Mouse (Mus musculus) liver, postnatal 0 days (tissue): ENCODE measurements around the gene A730071L15Rik. TPM values are rescaled to one million over a fixed set of nuclear protein-coding genes. Genes with fewer than 3 reads are reported as not detected.

Experiments
- ATAC-seq: fragments of 200-750 bp; cut with Nextera tagmentation; 2 replicates; pipeline ENCODE4 v1.8.0; 2017; ENCODE audit warnings: mild to moderate bottlenecking, moderate library complexity
- DNase-seq: peaks from one replicate; pipeline ENCODE4 v3.0.0-alpha.2; 2016
- H3K27ac ChIP-seq: fragments of 300-500 bp; sonication (generic); 2 replicates; pipeline ENCODE4 v1.5.1; 2014; ENCODE audit warnings: antibody characterized with exemption, moderate library complexity, mild to moderate bottlenecking, low read depth
- H3K27me3 ChIP-seq: fragments of 300-500 bp; sonication (generic); 2 replicates; pipeline ENCODE4 v1.6.1; 2014; ENCODE audit warnings: low read length, control low read depth, mixed read lengths; ENCODE audit not compliant: insufficient read depth
- H3K36me3 ChIP-seq: fragments of 300-500 bp; sonication (generic); replicated peaks from 2 replicates; pipeline ENCODE4 v1.6.1; 2014; ENCODE audit warnings: mild to moderate bottlenecking, control low read depth, low read length, moderate library complexity, mixed read lengths; ENCODE audit not compliant: insufficient read depth
- H3K4me1 ChIP-seq: fragments of 300-500 bp; sonication (generic); 2 replicates; pipeline ENCODE4 v1.6.1; 2014; ENCODE audit warnings: antibody characterized with exemption, mild to moderate bottlenecking, control low read depth; ENCODE audit not compliant: insufficient read depth
- H3K4me2 ChIP-seq: fragments of 300-500 bp; sonication (generic); 2 replicates; pipeline ENCODE4 v1.6.1; 2014; ENCODE audit warnings: low read depth, mild to moderate bottlenecking, low read length, moderate library complexity, mixed read lengths
- H3K4me3 ChIP-seq: fragments of 300-500 bp; sonication (generic); 2 replicates; pipeline ENCODE4 v1.5.1; 2014; ENCODE audit warnings: low read depth, low read length
- H3K9ac ChIP-seq: fragments of 300-500 bp; sonication (generic); replicated peaks from 2 replicates; pipeline ENCODE4 v1.6.1; 2014; ENCODE audit warnings: mild to moderate bottlenecking, moderate library complexity
- H3K9me3 ChIP-seq: fragments of 300-500 bp; sonication (generic); 2 replicates; pipeline ENCODE4 v1.6.1; 2016; ENCODE audit warnings: mild to moderate bottlenecking, control low read depth, low read length, mixed read lengths
- CTCF ChIP-seq: sonication (generic); IDR thresholded peaks from 2 replicates; pipeline ENCODE4 v1.5.1; 2016; ENCODE audit warnings: antibody characterized with exemption, low read depth
- EP300 ChIP-seq: IDR thresholded peaks from 2 replicates; pipeline ENCODE4 v1.6.1; 2016; ENCODE audit warnings: antibody characterized with exemption, low read depth, mild to moderate bottlenecking
- WGBS: fragments of 180-500 bp; shearing (Covaris S2); extraction: QIAGEN DNeasy Blood & Tissue Kit; methylation state at CpG from one replicate; pipeline ENCODE4 v1.1.7; 2014; ENCODE audit not compliant: insufficient replicate concordance; 5-methylcytosine and 5-hydroxymethylcytosine counted together
- polyA plus RNA-seq: library from polyadenylated mRNA; unstranded; fragments of >200 nt; fragmentation: Nextera tagmentation; extraction: Ambion mirVana; gene quantifications from 2 replicates; pipeline ENCODE4 v1.2.1, GENCODE M21; 2015

The A730071L15Rik gene
- polyA plus RNA-seq, 1 experiment from 2014 or later = 0.31 TPM

GRCm38 (mm10) chr11:6187878-6188277 is 12.0 kb upstream of the A730071L15Rik start:
- DNase-seq = peak; percentile 85
- TF ChIP-seq CTCF = peak; percentile 97
- TF ChIP-seq EP300 = no peak
- peak; percentile 73 for ATAC-seq
- H3K36me3 ChIP-seq = peaks cover 18% of the 10 kb centered on the region
- no peak overlapping the region for H3K27ac ChIP-seq
- H3K27me3 ChIP-seq = no peaks in the 10 kb centered on the region
- H3K9ac ChIP-seq = no peak overlapping the region
- H3K4me3 ChIP-seq = no peak overlapping the region
- WGBS = 4% methylated on average over 2 of the region's 2 CpGs
- no peak overlapping the region for H3K4me2 ChIP-seq
- H3K9me3 ChIP-seq = no peaks in the 10 kb centered on the region
- H3K4me1 ChIP-seq = peaks cover 8% of the 10 kb centered on the region

GRCm38 (mm10) chr11:6196780-6197179 is 3.0 kb upstream of the A730071L15Rik start:
- WGBS = 65% methylated on average over 8 of the region's 8 CpGs
- no peak for DNase-seq
- H3K36me3 ChIP-seq = peaks cover 15% of the 10 kb centered on the region
- TF ChIP-seq EP300 = no peak
- H3K9me3 ChIP-seq = no peaks in the 10 kb centered on the region
- no peak overlapping the region for H3K4me2 ChIP-seq
- H3K4me3 ChIP-seq = no peak overlapping the region
- ATAC-seq = no peak
- H3K9ac ChIP-seq = no peak overlapping the region
- H3K27ac ChIP-seq = no peak overlapping the region
- peaks cover 18% of the 10 kb centered on the region for H3K4me1 ChIP-seq
- no peaks in the 10 kb centered on the region for H3K27me3 ChIP-seq

GRCm38 (mm10) chr11:6198449-6198848 is 1.4 kb upstream of the A730071L15Rik start:
- peak overlapping the region; percentile 96 for H3K4me2 ChIP-seq
- DNase-seq (no peak), ATAC-seq (no peak)
- TF ChIP-seq EP300 (no peak), CTCF (no peak)
- no peaks in the 10 kb centered on the region for H3K9me3 ChIP-seq
- peaks cover 18% of the 10 kb centered on the region for H3K4me1 ChIP-seq
- H3K27me3 ChIP-seq = no peaks in the 10 kb centered on the region
- 56% methylated on average over 4 of the region's 4 CpGs for WGBS
- H3K36me3 ChIP-seq = 0 out of 2 replicates have a peak, but pooled peaks cover 3% of the 10 kb centered on the region
- peak overlapping the region; percentile 22; the same call in 1 of the 2 replicates for H3K9ac ChIP-seq
- H3K27ac ChIP-seq = no peak overlapping the region
- peak overlapping the region; percentile 98; the same call in 1 of the 2 replicates for H3K4me3 ChIP-seq

GRCm38 (mm10) chr11:6200087-6200569 is 299 bp downstream of the A730071L15Rik start, which contains the start of gene Nudcd3:
Nudcd3 (minus strand) TSS chr11:6200415.
- Histone ChIP-seq H3K9ac (peak within 1 kb of the TSS; percentile 93), H3K4me1 (peaks cover 18% of the 10 kb centered on the region), H3K4me3 (peak within 1 kb of the TSS; percentile 98), H3K27ac (peak within 1 kb of the TSS; percentile 92), H3K4me2 (peak within 1 kb of the TSS; percentile 96), H3K36me3 (0 out of 2 replicates have a peak, but pooled peaks cover 3% of the 10 kb centered on the region), H3K9me3 (no peaks in the 10 kb centered on the region), H3K27me3 (no peaks in the 10 kb centered on the region)
- ATAC-seq (peak; percentile 99), DNase-seq (peak; percentile 91)
- WGBS = under 1% methylated on average over 39 of the region's 39 CpGs
- TF ChIP-seq CTCF (no peak), EP300 (peak; percentile 45; the same call in 1 of the 2 replicates)

- H3K9me3 ChIP-seq = no peaks in the 10 kb centered on the region
- peak overlapping the region; percentile 98 for H3K4me3 ChIP-seq
- WGBS = 23% methylated on average over 9 of the region's 9 CpGs
- H3K36me3 ChIP-seq = 0 out of 2 replicates have a peak, but pooled peaks cover 3% of the 10 kb centered on the region
- no peaks in the 10 kb centered on the region for H3K27me3 ChIP-seq
- TF ChIP-seq EP300 (no peak), CTCF (no peak)
- peak overlapping the region; percentile 96 for H3K4me2 ChIP-seq
- DNase-seq = no peak
- no peak for ATAC-seq
- peaks cover 18% of the 10 kb centered on the region for H3K4me1 ChIP-seq
- 0 out of 2 replicates have a peak overlapping the region, but pooled peaks have one; percentile 92 for H3K27ac ChIP-seq
- no peak overlapping the region; the same call in 1 of the 2 replicates for H3K9ac ChIP-seq
These were observed 741 bp downstream of the A730071L15Rik start for GRCm38 (mm10) chr11:6200570-6200969.

GRCm38 (mm10) chr11:6207090-6207489 is 7.3 kb downstream of the A730071L15Rik start:
- Histone ChIP-seq H3K9ac (no peak overlapping the region), H3K4me3 (no peak overlapping the region), H3K27me3 (no peaks in the 10 kb centered on the region), H3K4me1 (no peaks in the 10 kb centered on the region), H3K9me3 (no peaks in the 10 kb centered on the region; the same call in 1 of the 2 replicates), H3K4me2 (no peak overlapping the region), H3K36me3 (no peaks in the 10 kb centered on the region), H3K27ac (no peak overlapping the region)
- ATAC-seq = peak; percentile 31; the same call in 1 of the 2 replicates
- no peak for DNase-seq
- TF ChIP-seq CTCF = no peak
- no peak for TF ChIP-seq EP300
- 54% methylated on average over 2 of the region's 2 CpGs for WGBS
